Mouse (Mus musculus): Measurements from ENCODE around the gene Nrl.

Nrl gene

GRCm38 (mm10) chr14:55486836-55487235 lies 37.9 kb downstream of the Nrl start:
- no peak for ATAC-seq (ENCODE audit: low TSS enrichment)

- ATAC-seq (ENCODE audit: low TSS enrichment), result no peak
Measured at GRCm38 (mm10) chr14:55484430-55485085, 40.2 kb downstream of the Nrl start.

GRCm38 (mm10) chr14:55479629-55480028 lies 45.2 kb downstream of the Nrl start:
- no peak for ATAC-seq (ENCODE audit: low TSS enrichment)

DNA sequence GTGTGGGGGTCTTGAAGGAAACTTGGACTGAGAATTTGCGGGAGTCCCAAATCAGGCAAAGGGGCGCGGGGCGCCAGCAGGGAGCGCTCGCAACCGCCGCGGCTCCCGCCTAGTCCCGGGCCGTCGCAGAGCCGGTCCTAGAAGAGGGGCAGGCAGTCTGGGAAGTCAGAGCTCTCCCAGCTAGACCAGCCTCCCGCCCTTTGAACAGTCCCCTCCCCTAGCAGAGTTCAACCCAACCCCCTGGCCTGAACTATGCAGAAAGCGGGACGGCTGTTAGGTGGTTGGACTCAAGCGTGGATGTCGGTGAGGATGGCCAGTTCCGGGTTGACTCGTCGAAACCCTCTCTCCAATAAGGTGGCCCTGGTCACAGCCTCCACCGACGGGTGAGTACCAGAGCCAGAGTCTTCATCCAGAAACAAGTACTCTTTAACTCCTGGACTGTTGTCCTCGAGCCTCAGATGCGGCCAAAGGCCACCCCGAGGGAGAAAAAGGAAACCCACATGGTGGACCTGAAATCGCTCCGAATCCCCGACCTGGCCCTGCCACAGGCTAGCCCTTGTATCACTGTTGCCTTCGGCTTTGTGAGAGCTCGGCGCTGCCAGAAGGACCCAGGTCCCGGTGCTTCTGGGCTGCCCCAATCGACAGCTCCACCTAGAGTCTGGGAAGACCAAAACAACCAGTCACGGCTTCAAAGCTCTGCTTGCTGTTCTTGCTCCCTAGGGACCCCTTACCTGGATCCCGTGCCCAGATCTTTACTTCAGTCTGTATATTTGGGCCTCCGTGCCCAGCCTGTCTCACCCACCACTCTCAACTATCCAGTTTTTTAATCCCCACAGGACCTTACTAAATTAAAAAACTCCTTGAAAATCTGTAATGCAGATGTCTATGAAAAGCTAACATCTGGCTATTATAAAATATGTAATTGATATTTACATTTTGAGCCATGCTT lies 45.9 kb downstream of the Nrl start, which contains the start of gene Dhrs4:
TSS of gene Dhrs4 (plus strand) at position 108 of the 949 bp plus-strand sequence.
- ATAC-seq (ENCODE audit: low TSS enrichment), result peak; percentile 98

DNA sequence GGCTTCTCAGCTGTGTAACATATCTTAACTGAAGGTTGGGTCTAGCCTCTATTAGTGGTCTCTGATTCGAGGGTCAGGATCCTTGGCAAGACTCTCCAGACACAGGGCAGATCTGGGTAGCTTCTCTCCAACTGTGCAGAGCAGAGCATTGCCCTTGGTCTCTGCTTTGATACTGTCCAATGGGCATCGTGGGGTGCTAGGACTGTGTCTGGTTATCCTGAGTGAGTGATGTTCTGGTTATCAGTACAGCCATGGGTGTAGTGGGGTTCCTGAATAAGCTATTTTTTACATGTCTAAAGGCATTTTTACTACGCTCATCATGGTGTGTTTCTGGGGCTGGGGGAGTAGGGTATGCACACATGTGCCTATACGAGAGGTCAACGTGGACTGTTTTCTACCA lies 47.0 kb downstream of the Nrl start:
- no peak for ATAC-seq (ENCODE audit: low TSS enrichment)

- ATAC-seq (ENCODE audit: low TSS enrichment), result no peak
Measured at GRCm38 (mm10) chr14:55477421-55477820, 47.4 kb downstream of the Nrl start.

- ATAC-seq (ENCODE audit: low TSS enrichment), result no peak
Measured at GRCm38 (mm10) chr14:55475654-55476053, 49.1 kb downstream of the Nrl start.

GRCm38 (mm10) chr14:55470806-55471205 lies 54.0 kb downstream of the Nrl start:
- ATAC-seq (ENCODE audit: low TSS enrichment), result no peak

GRCm38 (mm10) chr14:55469821-55470220 lies 55.0 kb downstream of the Nrl start:
- no peak for ATAC-seq (ENCODE audit: low TSS enrichment)

DNA sequence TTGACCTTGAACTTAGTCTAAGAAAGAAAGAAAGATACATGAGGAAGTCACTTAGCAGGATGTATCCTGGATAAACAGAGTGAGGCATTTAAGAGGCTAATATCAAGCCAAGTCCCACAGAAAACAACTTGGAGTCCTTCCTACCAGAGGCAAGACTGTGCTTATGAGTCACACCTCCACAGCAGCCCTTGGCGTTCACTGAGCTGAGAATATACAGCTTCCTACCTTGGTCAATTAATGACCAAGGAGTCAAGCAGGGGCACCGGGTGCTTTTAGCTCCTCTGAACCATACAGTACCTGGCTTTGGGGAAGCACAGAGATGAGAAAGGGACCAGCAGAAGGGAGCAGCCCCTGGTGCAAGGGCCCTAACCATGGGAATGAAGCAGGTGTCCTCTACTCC lies 55.7 kb downstream of the Nrl start:
- ATAC-seq (ENCODE audit: low TSS enrichment), result no peak

All from frontal cortex, adult (tissue).